Mouse (Mus musculus) brain, embryonic 14.5 days (tissue): ENCODE data around the gene Atp2c2. TPM values are rescaled to one million over a fixed set of nuclear protein-coding genes. Genes with fewer than 3 reads are reported as not detected.
A peak's percentile ranks its signal among the peaks of the same experiment; 100 is the strongest.

Experiments
- DNase-seq: peaks from one replicate; pipeline ENCODE4 v3.0.0-alpha.2; 2011; ENCODE audit warnings: low read depth
- CTCF ChIP-seq: fragments of 200-500 bp; IDR thresholded peaks from 2 replicates; pipeline ENCODE4 v1.5.1; 2012; ENCODE audit warnings: inconsistent platforms, mild to moderate bottlenecking, moderate library complexity, borderline replicate concordance; ENCODE audit not compliant: insufficient read depth, insufficient read length; ENCODE audit errors: extremely low read depth
- POLR2A ChIP-seq: fragments of 200-500 bp; IDR thresholded peaks from 2 replicates; pipeline ENCODE4 v1.6.1; 2012; ENCODE audit warnings: mild to moderate bottlenecking, inconsistent platforms, borderline replicate concordance; ENCODE audit not compliant: poor library complexity, insufficient read depth, insufficient read length, severe bottlenecking; ENCODE audit errors: extremely low read depth
- polyA plus RNA-seq: library from polyadenylated mRNA; depleted of rRNA; stranded (reverse); fragments of >200 nt; gene quantifications from 2 replicates; pipeline ENCODE4 v1.2.3, GENCODE M21; 2012; rRNA removed

Atp2c2 gene
- polyA plus RNA-seq, 1 experiment = 0.38 TPM

DNA sequence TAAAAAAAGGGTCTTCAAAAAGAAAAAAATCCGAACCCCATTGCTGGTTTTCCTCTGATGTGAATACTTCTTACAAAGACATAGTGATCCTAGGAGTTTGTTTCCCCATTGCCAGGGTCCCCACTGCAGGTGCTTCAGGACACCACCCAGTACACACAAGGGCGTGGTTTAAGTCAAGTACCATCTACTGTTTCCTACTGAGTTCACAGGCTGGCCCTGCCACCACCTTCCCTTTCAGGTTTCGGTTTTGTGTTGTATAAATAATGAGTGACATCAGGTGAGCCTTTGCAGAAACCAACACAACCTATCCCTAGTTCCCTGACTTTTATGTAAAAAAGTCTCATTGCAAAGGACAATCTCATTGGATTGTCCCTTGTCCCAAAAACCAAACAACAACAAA, 95.8 kb downstream of the Atp2c2 start:
- DNase-seq = no peak
- no peak for TF ChIP-seq CTCF
- no peak for TF ChIP-seq POLR2A

GRCm38 (mm10) chr8:119798170-119798964, 98.6 kb downstream of the Atp2c2 start:
- TF ChIP-seq CTCF (no peak), POLR2A (no peak)
- peak; percentile 92 for DNase-seq

GRCm38 (mm10) chr8:119798965-119799264, 99.1 kb downstream of the Atp2c2 start:
- TF ChIP-seq CTCF = no peak
- no peak for TF ChIP-seq POLR2A
- no peak for DNase-seq

GRCm38 (mm10) chr8:119801168-119801567, 101.4 kb downstream of the Atp2c2 start:
- peak; percentile 89 for DNase-seq
- TF ChIP-seq POLR2A = no peak

DNA sequence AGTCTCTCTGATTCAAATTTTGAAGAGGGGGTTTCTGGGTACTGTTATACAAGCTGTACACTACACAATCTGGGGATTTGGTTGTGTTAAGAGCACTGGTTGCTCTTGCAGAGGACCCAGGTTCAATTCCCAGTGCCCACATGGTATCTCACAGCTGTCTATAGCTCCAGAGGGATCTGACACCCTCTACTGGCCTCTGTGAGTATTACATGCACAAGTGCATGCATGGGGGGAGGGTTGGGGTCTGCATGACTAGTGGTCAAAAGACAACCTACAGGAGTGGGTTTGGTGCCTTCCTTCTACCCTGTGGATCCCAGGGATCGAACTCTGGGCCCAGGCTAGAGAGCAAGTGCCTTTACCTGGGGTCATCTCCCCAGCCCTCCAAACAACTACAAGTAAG, 102.8 kb downstream of the Atp2c2 start:
- TF ChIP-seq POLR2A (no peak), CTCF (peak; percentile 25; the same call in 1 of the 2 replicates)
- no peak for DNase-seq

DNA sequence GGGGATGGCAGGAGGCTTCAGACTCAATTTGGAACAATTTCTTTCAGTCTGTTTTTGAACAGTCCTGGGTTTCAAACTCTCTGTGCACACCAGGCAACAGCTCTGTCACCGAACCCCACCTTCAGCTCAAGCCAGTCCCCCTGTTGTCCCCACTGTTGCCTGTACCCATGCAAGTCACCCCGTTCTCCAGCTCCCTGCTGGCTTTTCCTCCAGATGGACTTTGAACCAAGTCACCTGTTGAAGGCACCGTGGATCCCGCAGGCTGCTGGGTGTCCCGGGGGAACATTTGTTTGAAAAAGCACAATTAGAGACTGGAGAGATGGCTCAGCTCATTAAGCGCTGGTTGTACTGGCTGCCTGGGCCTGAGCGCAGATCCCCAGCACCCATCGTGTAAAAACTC, 105.5 kb downstream of the Atp2c2 start:
- TF ChIP-seq POLR2A = no peak
- TF ChIP-seq CTCF = no peak
- no peak for DNase-seq

DNA sequence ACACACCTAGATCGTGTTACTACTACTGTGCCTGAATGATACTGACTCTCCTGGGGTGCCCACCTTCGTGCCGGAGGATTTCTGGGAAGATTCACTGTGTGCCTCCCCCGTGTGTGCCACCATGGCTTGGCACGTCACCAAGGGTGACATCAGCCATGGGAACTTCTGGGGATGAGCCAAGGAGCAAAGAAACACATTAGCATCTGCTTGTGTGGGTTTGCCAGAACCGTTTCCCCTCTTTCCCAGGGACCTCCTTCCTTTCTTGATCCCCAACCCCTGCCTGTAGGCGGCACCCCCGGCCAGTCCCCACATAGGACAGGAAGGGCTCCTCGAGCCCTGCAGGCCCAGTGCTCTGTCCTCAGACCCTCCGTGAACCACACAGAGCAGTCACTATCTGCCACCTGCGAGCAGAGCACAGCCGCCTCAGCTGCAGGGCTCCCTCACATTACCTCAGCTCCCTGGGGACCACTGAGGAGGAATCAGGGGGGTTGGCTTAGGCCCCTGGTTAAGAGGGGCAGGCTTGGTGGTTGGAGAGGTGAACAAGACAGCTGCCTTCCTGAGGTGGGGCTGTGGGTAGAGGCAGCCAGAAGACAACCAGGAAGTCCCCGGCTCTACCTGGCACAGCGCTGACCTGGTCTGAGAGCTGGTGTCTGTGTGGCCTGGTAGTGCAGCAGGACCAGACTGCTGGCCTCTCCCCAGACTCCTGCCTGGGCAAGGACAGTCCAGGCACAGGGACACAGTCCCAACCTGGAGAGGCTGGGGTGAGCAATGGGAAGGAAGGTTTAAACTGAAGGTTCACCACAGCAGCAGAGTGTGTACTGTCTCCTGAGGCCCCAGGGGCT, 106.8 kb downstream of the Atp2c2 start:
- DNase-seq = peak; percentile 90
- no peak for TF ChIP-seq CTCF
- no peak for TF ChIP-seq POLR2A

Other genes with a start within 250 kb of the Atp2c2 start
- 0.16 and 0.19 TPM in 2 replicates for gene Slc38a8, start 198.3 kb upstream of the Atp2c2 start, polyA plus RNA-seq
- 89.9 and 96.7 TPM in 2 replicates for gene Mbtps1, start 141.3 kb upstream of the Atp2c2 start, polyA plus RNA-seq
- gene Hsdl1, start 124.8 kb upstream of the Atp2c2 start, polyA plus RNA-seq = 69.1 and 101 TPM in 2 replicates
- gene Dnaaf1, start 124.8 kb upstream of the Atp2c2 start, polyA plus RNA-seq = 0.40 and 0.44 TPM in 2 replicates
- gene Taf1c, start 94.8 kb upstream of the Atp2c2 start, polyA plus RNA-seq = 24.0 and 36.7 TPM in 2 replicates
- 0.12 and 0.25 TPM in 2 replicates for gene Adad2, start 87.3 kb upstream of the Atp2c2 start, polyA plus RNA-seq
- 0.14 and 0.23 TPM in 2 replicates for gene Kcng4, start 64.3 kb upstream of the Atp2c2 start, polyA plus RNA-seq
- gene Wfdc1, start 33.6 kb upstream of the Atp2c2 start, polyA plus RNA-seq = 3.1 TPM in 2 replicates
- 13.5 and 16.1 TPM in 2 replicates for gene Tldc1, start 78.4 kb downstream of the Atp2c2 start, polyA plus RNA-seq
- gene Cotl1, start 140.5 kb downstream of the Atp2c2 start, polyA plus RNA-seq = 273 and 336 TPM in 2 replicates
- 16.2 and 17.6 TPM in 2 replicates for gene Klhl36, start 162.3 kb downstream of the Atp2c2 start, polyA plus RNA-seq
- 92.7 and 143 TPM in 2 replicates for gene Usp10, start 210.4 kb downstream of the Atp2c2 start, polyA plus RNA-seq
- gene Gm20388, start 210.8 kb downstream of the Atp2c2 start, polyA plus RNA-seq = 54.5 and 59.3 TPM in 2 replicates